Comparison of ENCODE assay signal across 14 mouse cellular contexts in genomic region chr8:111565784-111566191, GRCm38 (mm10). TPM values are rescaled to one million over a fixed set of nuclear protein-coding genes. Genes with fewer than 3 reads are reported as not detected.
DNase-seq lines count a peak whose midpoint lies in the region; ATAC-seq and TF ChIP-seq lines count a peak whose summit lies in the region.
"Had no signal": no experiment of that assay in that cellular context is flagged by ENCODE, and none has a peak within 500 bp of the region (broad histone marks: within the 10 kb centered on the region; RNA-seq: fewer than 3 reads in every experiment).

No protein-coding gene starts in this region.

- no peak overlapping the region for H3K9ac ChIP-seq in heart, embryonic 12.5 days
- H3K9ac ChIP-seq in midbrain, embryonic 12.5 days (replicated peaks), result no peak overlapping the region
- H3K9ac ChIP-seq in midbrain, postnatal 0 days (replicated peaks; ENCODE audit: low read length, poor library complexity, severe bottlenecking), result no peak overlapping the region
- H3K9ac ChIP-seq in liver, embryonic 12.5 days, result no peak overlapping the region
- no peak overlapping the region for H3K9ac ChIP-seq in stomach, postnatal 0 days (ENCODE audit: low read length)
- H3K9ac ChIP-seq: embryonic facial prominence, embryonic 15.5 days had no signal

- peaks cover 54% of the 10 kb centered on the region for H3K4me1 ChIP-seq in heart, embryonic 12.5 days (replicated peaks)
- H3K4me1 ChIP-seq in midbrain, embryonic 12.5 days, result peaks cover 32% of the 10 kb centered on the region
- peaks cover 15% of the 10 kb centered on the region; the same call in 1 of the 2 replicates for H3K4me1 ChIP-seq in midbrain, postnatal 0 days (ENCODE audit: insufficient read depth, low read length)
- H3K4me1 ChIP-seq in liver, embryonic 12.5 days, result peaks cover 83% of the 10 kb centered on the region
- no peaks in the 10 kb centered on the region for H3K4me1 ChIP-seq in stomach, postnatal 0 days (replicated peaks; ENCODE audit: control insufficient read depth, insufficient read depth)

- ATAC-seq in heart, embryonic 12.5 days (ENCODE audit: insufficient number of reproducible peaks, low FRiP score), result 0 out of 2 replicates have a peak, but pooled peaks have one; percentile 41
- no peak for ATAC-seq in midbrain, embryonic 12.5 days (ENCODE audit: low FRiP score, low read depth)
- no peak for ATAC-seq in midbrain, postnatal 0 days (ENCODE audit: low FRiP score)
- peak; percentile 71 for ATAC-seq in liver, embryonic 12.5 days
- no peak for ATAC-seq in stomach, postnatal 0 days (ENCODE audit: low FRiP score, low TSS enrichment)

- H3K36me3 ChIP-seq in heart, embryonic 12.5 days, result no peaks in the 10 kb centered on the region
- no peaks in the 10 kb centered on the region for H3K36me3 ChIP-seq in midbrain, embryonic 12.5 days
- H3K36me3 ChIP-seq in midbrain, postnatal 0 days (ENCODE audit: insufficient read depth, low read length), result no peaks in the 10 kb centered on the region
- H3K36me3 ChIP-seq in liver, embryonic 12.5 days, result no peaks in the 10 kb centered on the region
- no peaks in the 10 kb centered on the region for H3K36me3 ChIP-seq in stomach, postnatal 0 days (ENCODE audit: control insufficient read depth, insufficient read depth, low read length)

- no peak for TF ChIP-seq CTCF in midbrain, postnatal 0 days (IDR thresholded peaks at IDR 0.05)
- no peak for TF ChIP-seq CTCF in stomach, postnatal 0 days (IDR thresholded peaks at IDR 0.05; ENCODE audit: low read depth)

- no peak for DNase-seq in heart, adult 11 months
- no peak for DNase-seq in midbrain, postnatal 0 days (ENCODE audit: low spot score)
- DNase-seq in stomach, postnatal 0 days (ENCODE audit: low spot score), result peak; percentile 19
- no peak for DNase-seq in gastrocnemius, postnatal 25 days
- DNase-seq in urinary bladder, postnatal 14 days (ENCODE audit: low spot score), result no peak
- DNase-seq: adrenal gland, adult 2 months; cerebellum, postnatal 36 days; lung, adult 18-20 months; right cerebral cortex, postnatal 25 days; thymus, adult 18-20 months had no signal

- peak overlapping the region; percentile 46; the same call in 1 of the 2 replicates for H3K27ac ChIP-seq in heart, embryonic 12.5 days (ENCODE audit: poor library complexity, severe bottlenecking)
- H3K27ac ChIP-seq in midbrain, embryonic 12.5 days (replicated peaks), result peak overlapping the region; percentile 35; the same call in 1 of the 2 replicates
- no peak overlapping the region for H3K27ac ChIP-seq in midbrain, postnatal 0 days (ENCODE audit: low read depth, low read length)
- H3K27ac ChIP-seq in liver, embryonic 12.5 days, result peak overlapping the region; percentile 80
- 0 out of 2 replicates have a peak overlapping the region, but pooled peaks have one; percentile 18 for H3K27ac ChIP-seq in stomach, postnatal 0 days (replicated peaks)
- H3K27ac ChIP-seq: embryonic facial prominence, embryonic 15.5 days had no signal

- no peak overlapping the region for H3K4me3 ChIP-seq in heart, embryonic 12.5 days
- no peak overlapping the region for H3K4me3 ChIP-seq in midbrain, embryonic 12.5 days
- H3K4me3 ChIP-seq in midbrain, postnatal 0 days (ENCODE audit: low read depth, low read length), result no peak overlapping the region
- H3K4me3 ChIP-seq in liver, embryonic 12.5 days, result no peak overlapping the region; the same call in 1 of the 2 replicates
- no peak overlapping the region for H3K4me3 ChIP-seq in stomach, postnatal 0 days (ENCODE audit: low read depth, low read length)
- H3K4me3 ChIP-seq: embryonic facial prominence, embryonic 15.5 days had no signal

- no peaks in the 10 kb centered on the region for H3K27me3 ChIP-seq in heart, embryonic 12.5 days (replicated peaks)
- H3K27me3 ChIP-seq in midbrain, embryonic 12.5 days, result no peaks in the 10 kb centered on the region
- H3K27me3 ChIP-seq in midbrain, postnatal 0 days (ENCODE audit: insufficient read depth, low read length), result no peaks in the 10 kb centered on the region
- no peaks in the 10 kb centered on the region for H3K27me3 ChIP-seq in liver, embryonic 12.5 days (replicated peaks)
- H3K27me3 ChIP-seq in stomach, postnatal 0 days (ENCODE audit: control insufficient read depth, insufficient read depth, low read length), result no peaks in the 10 kb centered on the region
- H3K27me3 ChIP-seq: embryonic facial prominence, embryonic 15.5 days had no signal

- no peak for TF ChIP-seq EP300 in stomach, postnatal 0 days (optimal IDR thresholded peaks at IDR 0.05)

- WGBS in heart, embryonic 12.5 days, result 21% methylated on average over 5 of the region's 5 CpGs
- 45% methylated on average over 5 of the region's 5 CpGs for WGBS in midbrain, embryonic 12.5 days
- WGBS in midbrain, postnatal 0 days, result 36% methylated on average over 5 of the region's 5 CpGs
- 21% methylated on average over 5 of the region's 5 CpGs for WGBS in liver, embryonic 12.5 days (ENCODE audit: insufficient replicate concordance)
- 21% methylated on average over 5 of the region's 5 CpGs for WGBS in stomach, postnatal 0 days

- H3K9me3 ChIP-seq in heart, embryonic 12.5 days (replicated peaks), result no peaks in the 10 kb centered on the region
- no peaks in the 10 kb centered on the region for H3K9me3 ChIP-seq in midbrain, embryonic 12.5 days
- no peaks in the 10 kb centered on the region for H3K9me3 ChIP-seq in midbrain, postnatal 0 days (ENCODE audit: low read length)
- no peaks in the 10 kb centered on the region for H3K9me3 ChIP-seq in liver, embryonic 12.5 days (replicated peaks)
- H3K9me3 ChIP-seq in stomach, postnatal 0 days (ENCODE audit: control insufficient read depth, low read length), result no peaks in the 10 kb centered on the region
- H3K9me3 ChIP-seq: embryonic facial prominence, embryonic 15.5 days had no signal

- H3K4me2 ChIP-seq in heart, embryonic 12.5 days, result peak overlapping the region; percentile 35
- H3K4me2 ChIP-seq in midbrain, embryonic 12.5 days (replicated peaks), result no peak overlapping the region
- H3K4me2 ChIP-seq in midbrain, postnatal 0 days (ENCODE audit: low read depth, low read length, poor library complexity, severe bottlenecking), result no peak overlapping the region
- H3K4me2 ChIP-seq in liver, embryonic 12.5 days, result peak overlapping the region; percentile 48
- no peak overlapping the region for H3K4me2 ChIP-seq in stomach, postnatal 0 days (replicated peaks; ENCODE audit: low read depth)
- H3K4me2 ChIP-seq: embryonic facial prominence, embryonic 15.5 days had no signal

RNA-seq across cellular contexts. Expression of gene Znrf1, which starts 29.9 kb away (rescaled TPM):
- 33.1 and 35.1 TPM in 2 replicates for polyA plus RNA-seq in heart, embryonic 12.5 days (2016; fragmentation: Nextera tagmentation; extraction: Ambion mirVana)
- polyA plus RNA-seq in midbrain, embryonic 12.5 days (2016; fragmentation: Nextera tagmentation; extraction: Ambion mirVana), result 86.3 and 91.6 TPM in 2 replicates
- total RNA-seq in midbrain, postnatal 0 days (2014; rRNA removed), result 229 and 234 TPM in 2 replicates
- polyA plus RNA-seq in midbrain, postnatal 0 days (2015; fragmentation: Nextera tagmentation; extraction: Ambion mirVana), result 87.8 and 96.5 TPM in 2 replicates
- 17.3 and 18.3 TPM in 2 replicates for polyA plus RNA-seq in liver, embryonic 12.5 days (2016; fragmentation: Nextera tagmentation; extraction: Ambion mirVana)
- 14.8 and 19.2 TPM in 2 replicates for polyA plus RNA-seq in stomach, postnatal 0 days (2015; fragmentation: Nextera tagmentation; extraction: Ambion mirVana)
- 10 to 100 TPM; 49.9 to 57.5 TPM for total RNA-seq in gastrocnemius, postnatal 25 days (2021)

RNA-seq across cellular contexts. Expression of gene Wdr59, which starts 43.9 kb away (rescaled TPM):
- 4.7 and 4.9 TPM in 2 replicates for polyA plus RNA-seq in heart, embryonic 12.5 days (2016; fragmentation: Nextera tagmentation; extraction: Ambion mirVana)
- polyA plus RNA-seq in midbrain, embryonic 12.5 days (2016; fragmentation: Nextera tagmentation; extraction: Ambion mirVana), result 5.7 and 6.0 TPM in 2 replicates
- total RNA-seq in midbrain, postnatal 0 days (2014; rRNA removed), result 11.6 and 17.1 TPM in 2 replicates
- polyA plus RNA-seq in midbrain, postnatal 0 days (2015; fragmentation: Nextera tagmentation; extraction: Ambion mirVana), result 5.6 and 6.6 TPM in 2 replicates
- 2.8 and 3.1 TPM in 2 replicates for polyA plus RNA-seq in liver, embryonic 12.5 days (2016; fragmentation: Nextera tagmentation; extraction: Ambion mirVana)
- 2.0 and 2.2 TPM in 2 replicates for polyA plus RNA-seq in stomach, postnatal 0 days (2015; fragmentation: Nextera tagmentation; extraction: Ambion mirVana)
- 1 to 10 TPM; 6.5 to 8.5 TPM for total RNA-seq in gastrocnemius, postnatal 25 days (2021)

Comparison
In these comparisons a context has a peak if more than half of its experiments do, and no peak if none do; other contexts are left out.
1. ATAC-seq: peak in heart, embryonic 12.5 days (single experiment) and liver, embryonic 12.5 days (single experiment); none in midbrain, embryonic 12.5 days (single experiment), midbrain, postnatal 0 days (single experiment) and stomach, postnatal 0 days (single experiment).
2. H3K4me2 ChIP-seq: peak in heart, embryonic 12.5 days (single experiment) and liver, embryonic 12.5 days (single experiment); none in midbrain, embryonic 12.5 days (single experiment), midbrain, postnatal 0 days (single experiment) and stomach, postnatal 0 days (single experiment).